Mouse (Mus musculus) liver, embryonic 14.5 days (tissue): ENCODE results near the gene Abr.

Experiments
- CTCF ChIP-seq: IDR thresholded peaks from 2 replicates; pipeline ENCODE4 v1.5.1; 2016; ENCODE audit warnings: antibody characterized with exemption, low read depth, control low read depth
- EP300 ChIP-seq: IDR thresholded peaks from 2 replicates; pipeline ENCODE4 v1.6.1; 2016; ENCODE audit warnings: antibody characterized with exemption, low read depth

- TF ChIP-seq CTCF (no peak), EP300 (no peak)
Observed at GRCm38 (mm10) chr11:76456897-76457296, 165.2 kb downstream of the Abr start.
